Mouse (Mus musculus) gastrocnemius, postnatal 4 days (tissue): ENCODE results near the gene Efcc1. TPM values are rescaled to one million over a fixed set of nuclear protein-coding genes. Genes with fewer than 3 reads are reported as not detected.

Source experiments
- DNase-seq, 2 experiments: peaks; one replicate each; pipeline ENCODE4 v3.0.0; 2021 to 2022; ENCODE audit warnings: low spot score in 2 of 2, mixed read lengths in 2 of 2
- long read RNA-seq, 2 experiments: library from polyadenylated mRNA; stranded (forward); transcript quantifications; one replicate each; pipeline ENCODE4 v2.0.0; 2021
- total RNA-seq, 2 experiments: library from RNA; stranded (reverse); gene quantifications; 2 replicates each; pipeline ENCODE4 v1.2.3; 2021

Efcc1 gene
- total RNA-seq = 1 to 10 TPM; 2.7 to 3.4 TPM
- long read RNA-seq, experiment 1, partial matches to known transcripts = 0 of 6 reads
- long read RNA-seq, experiment 1, other reads (novel, unspliced or antisense) = 2 of 6 reads
- long read RNA-seq, experiment 2, partial matches to known transcripts = 0 of 7 reads
- long read RNA-seq, experiment 2, other reads (novel, unspliced or antisense) = 6 of 7 reads

GRCm38 (mm10) chr6:87730591-87731462 lies at the start of gene Efcc1:
TSS of gene Efcc1 (plus strand) at chr6:87730869.
- DNase-seq = peak; percentile 41 to 64

- DNase-seq = no peak
Observed at GRCm38 (mm10) chr6:87695947-87696346, 34.7 kb upstream of the Efcc1 start.

GRCm38 (mm10) chr6:87696544-87696943 lies 34.1 kb upstream of the Efcc1 start:
- DNase-seq = no peak

GRCm38 (mm10) chr6:87706246-87706645 lies 24.4 kb upstream of the Efcc1 start:
- no peak for DNase-seq

GRCm38 (mm10) chr6:87712311-87712710 lies 18.4 kb upstream of the Efcc1 start:
- no peak for DNase-seq

- DNase-seq = no peak
Observed at GRCm38 (mm10) chr6:87714091-87714490, 16.6 kb upstream of the Efcc1 start.

- no peak for DNase-seq
Observed at GRCm38 (mm10) chr6:87722631-87723030, 8.0 kb upstream of the Efcc1 start.

GRCm38 (mm10) chr6:87725267-87725912 lies 5.3 kb upstream of the Efcc1 start:
- no peak for DNase-seq

GRCm38 (mm10) chr6:87728102-87728501 lies 2.6 kb upstream of the Efcc1 start:
- DNase-seq = no peak

- no peak for DNase-seq
Observed at GRCm38 (mm10) chr6:87730141-87730540, 528 bp upstream of the Efcc1 start.

GRCm38 (mm10) chr6:87731463-87732095 lies 910 bp downstream of the Efcc1 start:
- no peak for DNase-seq

- no peak for DNase-seq
Observed at GRCm38 (mm10) chr6:87732151-87733011, 1.7 kb downstream of the Efcc1 start.

- peak in 1 of 2 experiments; percentile 22 for DNase-seq
Observed at GRCm38 (mm10) chr6:87733131-87733930, 2.7 kb downstream of the Efcc1 start.

GRCm38 (mm10) chr6:87734136-87734535 lies 3.5 kb downstream of the Efcc1 start:
- no peak for DNase-seq

GRCm38 (mm10) chr6:87736923-87737322 lies 6.3 kb downstream of the Efcc1 start:
- no peak for DNase-seq

GRCm38 (mm10) chr6:87737921-87738626 lies 7.4 kb downstream of the Efcc1 start:
- no peak for DNase-seq

- no peak for DNase-seq
Observed at GRCm38 (mm10) chr6:87739898-87740297, 9.2 kb downstream of the Efcc1 start.

GRCm38 (mm10) chr6:87740496-87740895 lies 9.8 kb downstream of the Efcc1 start:
- DNase-seq = no peak

- no peak for DNase-seq
Observed at GRCm38 (mm10) chr6:87741978-87742377, 11.3 kb downstream of the Efcc1 start.
